Mouse (Mus musculus) C2C12 (cell line): ENCODE measurements around the gene Tbc1d9.

ENCODE experiments used
- CTCF ChIP-seq: IDR thresholded peaks from one replicate; pipeline ENCODE4 v1.5.1; 2011; ENCODE audit not compliant: control insufficient read depth, insufficient read depth, insufficient read length
- MAX ChIP-seq: IDR thresholded peaks from one replicate; pipeline ENCODE4 v1.6.1; 2011; ENCODE audit warnings: mild to moderate bottlenecking, control low read depth
- MYOD1 ChIP-seq: IDR thresholded peaks from one replicate; pipeline ENCODE4 v1.6.1; 2011; ENCODE audit warnings: low read depth; ENCODE audit not compliant: control insufficient read depth, insufficient read length

DNA sequence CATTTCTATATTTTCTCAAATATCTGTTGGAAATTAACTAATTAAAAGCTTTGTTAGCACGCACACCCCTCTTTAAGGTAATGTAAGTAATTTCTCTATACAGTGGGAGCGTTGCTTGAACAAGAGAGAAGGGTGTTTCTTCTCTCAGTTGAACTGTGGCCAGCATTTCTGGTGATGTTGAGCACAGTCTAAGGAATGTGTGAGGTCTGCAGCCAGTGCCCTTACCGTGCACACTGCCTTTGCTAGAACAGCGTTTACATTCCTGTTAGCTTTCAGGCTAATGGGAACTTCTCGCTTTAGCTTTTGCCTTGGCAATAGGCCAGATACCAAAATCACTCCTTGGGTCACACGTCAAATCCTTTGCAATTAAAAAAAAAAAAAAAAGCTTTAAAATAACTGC lies 21.2 kb downstream of the Tbc1d9 start:
- no peak for TF ChIP-seq MYOD1
- TF ChIP-seq MAX: no peak
- no peak for TF ChIP-seq CTCF
